Mouse (Mus musculus) heart, adult 8-10 months (tissue): Measurements from ENCODE around the gene Atp13a3. TPM values are rescaled to one million over a fixed set of nuclear protein-coding genes. Genes with fewer than 3 reads are reported as not detected.
"Not testable (repeated sequence)": the region's sequence is repeated elsewhere in the genome, so short reads cannot be mapped to it uniquely, and the experiment has no call there.

ENCODE experiments used
- DNase-seq: peaks from one replicate; pipeline ENCODE4 v3.0.0; 2022; ENCODE audit warnings: low spot score
- total RNA-seq, 4 experiments: library from RNA; stranded (reverse); gene quantifications; 2 replicates each; pipeline ENCODE4 v1.2.4; 2022

Atp13a3 gene
- total RNA-seq = 10 to 100 TPM; 43.1 to 54.9 (median 50.5) TPM

DNA sequence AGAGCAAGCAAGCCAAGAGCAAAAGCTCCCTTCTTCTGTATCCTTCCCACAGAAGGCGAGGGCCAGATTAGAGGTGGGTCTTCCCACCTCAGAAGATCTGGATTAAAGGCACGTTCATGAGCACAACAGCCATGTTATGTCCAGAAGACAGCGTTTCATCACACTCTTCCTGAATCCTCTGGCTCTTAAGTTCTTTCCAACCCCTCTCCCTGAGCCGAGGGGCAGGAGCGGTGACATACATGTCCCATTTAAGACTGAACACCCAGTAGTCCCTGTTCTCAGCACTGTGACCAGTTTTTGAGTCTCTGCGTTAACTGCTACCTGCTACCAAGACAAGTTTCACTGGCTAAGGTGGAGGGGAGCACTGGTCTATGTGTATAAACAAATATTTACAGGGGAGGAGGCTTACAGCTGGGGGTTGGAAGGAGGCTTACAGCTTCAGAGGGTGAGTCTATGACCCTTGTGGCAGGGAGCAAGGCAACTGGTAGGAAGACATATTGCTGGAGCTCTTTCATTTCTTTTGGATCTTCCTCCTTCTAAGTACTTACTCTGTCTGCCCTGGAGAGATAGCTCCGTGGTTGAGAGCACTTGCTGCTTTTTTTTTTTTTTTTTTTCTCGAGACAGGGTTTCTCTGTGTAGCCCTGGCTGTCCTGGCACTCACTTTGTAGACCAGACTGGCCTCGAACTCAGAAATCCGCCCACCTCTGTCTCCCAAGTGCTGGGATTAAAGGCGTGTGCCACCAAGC lies at the start of gene Atp13a3:
Gene Atp13a3, minus strand, starts transcription at position 51 of the 746 bp plus-strand sequence.
- no peak for DNase-seq

DNA sequence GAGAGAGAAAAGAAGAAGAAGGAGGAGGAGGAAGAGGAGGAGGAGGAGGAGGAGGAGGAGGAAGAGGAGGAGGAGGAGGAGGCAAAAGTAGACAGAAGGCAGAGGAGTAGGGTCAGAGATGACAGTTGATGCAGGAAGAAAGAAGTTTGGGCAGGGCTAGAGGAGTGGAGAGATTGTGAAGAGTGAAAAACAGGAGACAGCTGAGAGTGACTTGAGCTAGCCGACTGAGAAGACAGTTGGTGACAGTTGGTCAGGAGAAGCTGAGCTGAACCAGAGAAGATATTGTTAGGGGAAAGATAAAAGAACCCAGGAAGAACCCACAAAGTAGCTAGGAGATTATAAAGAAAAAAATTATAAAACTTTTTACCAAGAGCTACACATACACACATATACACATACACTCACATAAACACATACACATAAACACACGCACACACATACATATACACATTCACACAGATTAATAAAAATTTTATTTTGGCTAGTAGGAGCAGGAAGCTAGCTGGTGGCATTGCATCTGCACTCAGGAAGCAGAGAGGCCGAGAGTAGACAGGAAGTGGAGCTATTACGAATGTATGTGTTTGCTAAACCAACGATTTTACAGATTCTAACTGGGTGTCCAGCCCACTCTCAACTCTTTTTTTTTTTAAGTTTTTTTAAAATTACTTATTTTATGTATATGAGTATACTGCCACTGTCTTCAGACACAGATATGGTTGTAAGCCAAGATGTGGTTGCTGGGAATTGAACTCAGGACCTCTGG lies 47.6 kb upstream of the Atp13a3 start:
- no peak for DNase-seq

DNA sequence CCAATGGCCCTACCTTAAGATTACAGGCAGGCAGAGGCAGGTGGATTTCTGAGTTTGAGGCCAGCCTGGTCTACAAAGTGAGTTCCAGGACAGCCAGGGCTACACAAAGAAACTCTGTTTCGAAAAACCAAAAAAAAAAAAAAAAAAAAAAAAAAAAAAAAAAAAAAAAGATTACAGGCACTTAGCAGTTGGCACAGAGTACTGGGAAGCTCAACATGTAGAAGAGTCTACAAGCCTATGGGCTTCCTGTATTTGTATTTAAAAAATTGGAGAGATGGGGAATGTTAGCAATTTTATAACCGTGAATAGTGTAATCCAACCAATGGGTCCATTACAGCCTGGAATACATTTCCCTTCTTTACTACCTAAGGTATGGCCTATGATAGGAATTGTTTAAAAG lies 45.4 kb upstream of the Atp13a3 start:
- DNase-seq = not testable (repeated sequence)

DNA sequence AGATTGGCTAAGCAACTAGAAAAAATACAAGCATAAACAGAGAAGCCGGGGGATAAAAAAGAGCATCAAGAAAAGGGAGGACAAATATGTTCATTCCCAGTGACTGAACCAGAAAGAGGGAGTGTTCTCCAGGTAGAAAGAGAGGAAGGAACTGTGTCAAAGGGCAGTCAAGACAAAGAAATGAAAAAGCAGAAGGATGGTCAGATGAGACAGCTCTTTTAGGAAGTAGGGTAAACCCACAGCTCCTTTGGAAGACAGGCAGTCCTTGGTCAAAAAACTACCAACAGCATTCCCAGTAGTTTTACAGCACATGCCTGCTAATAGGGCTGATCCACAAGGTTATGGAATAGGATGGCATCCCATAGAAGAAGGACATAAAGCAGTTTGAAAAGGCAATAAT lies 43.2 kb upstream of the Atp13a3 start:
- DNase-seq = no peak

DNA sequence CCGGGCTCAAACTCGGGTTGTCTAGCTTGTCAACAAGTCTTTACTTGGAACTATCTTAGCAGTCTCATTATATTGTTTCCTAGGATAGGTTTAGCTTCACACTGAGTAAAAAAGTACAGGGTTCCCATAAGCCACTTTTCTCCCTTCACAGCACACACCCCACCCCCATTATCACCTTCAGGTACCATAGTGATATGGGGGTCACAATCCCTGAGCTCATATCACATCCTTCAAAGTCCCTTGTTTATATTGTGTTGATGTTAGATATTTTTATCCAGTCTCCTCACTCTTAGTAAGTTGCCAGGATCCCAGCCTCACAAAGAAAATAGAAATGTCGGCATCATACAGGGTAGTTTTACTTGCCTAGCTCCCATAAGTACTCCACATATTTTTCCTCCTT lies 42.4 kb upstream of the Atp13a3 start:
- no peak for DNase-seq

DNA sequence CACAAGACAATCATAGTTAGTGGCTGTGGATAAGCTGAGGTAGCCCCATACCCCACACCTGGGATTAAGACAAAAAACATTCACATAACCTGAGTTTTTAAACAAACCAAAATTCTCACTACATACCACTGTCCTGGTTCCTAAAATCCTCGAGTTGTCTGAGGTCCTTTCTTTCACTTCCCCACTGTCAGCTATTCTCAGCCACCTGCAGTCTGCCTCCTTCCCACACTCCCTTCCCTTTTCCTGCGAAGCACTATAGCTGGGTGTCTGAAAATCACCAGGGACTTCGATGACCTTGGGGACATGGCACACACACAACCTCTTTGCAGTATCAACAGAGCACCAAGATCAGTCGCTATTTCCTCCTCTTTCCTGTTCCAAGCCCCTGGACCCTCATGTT lies 41.9 kb upstream of the Atp13a3 start:
- no peak for DNase-seq

DNA sequence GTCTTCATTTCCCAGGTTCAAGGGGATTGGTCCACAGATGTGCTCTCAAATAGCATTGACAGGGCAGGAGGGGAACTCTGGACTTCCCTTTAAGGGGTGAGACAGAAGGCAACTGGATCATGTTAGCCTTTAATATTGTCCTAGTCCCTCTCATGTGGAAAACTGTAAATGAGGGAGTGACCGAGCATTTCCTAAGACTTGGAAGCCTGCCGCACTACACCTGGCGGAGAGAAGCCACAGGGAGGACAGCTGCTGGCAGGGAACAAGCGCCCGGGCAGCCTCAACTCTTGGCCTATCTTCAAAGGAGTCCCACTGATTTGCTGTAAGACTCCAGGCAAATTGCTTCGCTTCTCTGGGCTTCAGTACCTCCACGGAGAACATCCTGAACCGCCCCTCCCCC lies 37.6 kb upstream of the Atp13a3 start:
- DNase-seq = no peak

DNA sequence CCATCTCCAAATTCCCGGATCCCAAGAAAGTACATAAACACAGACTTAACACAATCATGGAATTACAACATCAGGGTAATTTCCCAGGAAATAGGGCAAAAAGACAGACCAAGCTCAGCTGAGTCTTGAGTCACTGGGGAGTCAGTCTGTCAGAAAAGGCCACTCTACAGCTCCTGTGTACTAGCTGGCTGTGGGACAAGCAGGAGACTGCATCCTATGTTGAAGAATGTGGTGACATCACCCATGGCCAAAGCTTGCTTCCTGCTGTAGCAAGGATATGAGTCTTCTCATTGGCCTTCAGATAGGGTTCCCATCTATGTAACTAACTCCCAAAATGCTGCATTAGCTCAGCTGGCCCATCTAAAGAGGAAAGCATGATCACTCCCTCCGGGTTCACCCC lies 36.7 kb upstream of the Atp13a3 start:
- no peak for DNase-seq

DNA sequence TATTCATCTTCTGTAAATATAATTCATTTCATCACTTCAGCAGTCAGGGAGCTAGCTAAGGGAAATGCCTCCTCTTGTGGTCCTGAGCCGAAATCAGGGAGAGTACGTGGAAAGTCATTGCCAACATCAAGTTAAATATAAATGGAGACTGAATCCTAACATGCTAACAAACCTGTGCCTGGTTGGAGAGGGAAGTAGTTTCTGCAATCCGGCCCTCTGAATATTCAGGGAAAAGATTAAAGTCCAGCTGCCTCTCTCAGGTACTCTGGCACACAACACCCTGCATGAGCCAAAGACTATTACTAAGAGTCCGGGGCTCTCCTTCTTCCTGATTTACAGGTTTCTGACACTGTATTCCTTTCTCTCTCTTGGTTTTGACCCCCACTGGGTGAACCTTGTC lies 35.6 kb upstream of the Atp13a3 start:
- DNase-seq = no peak

DNA sequence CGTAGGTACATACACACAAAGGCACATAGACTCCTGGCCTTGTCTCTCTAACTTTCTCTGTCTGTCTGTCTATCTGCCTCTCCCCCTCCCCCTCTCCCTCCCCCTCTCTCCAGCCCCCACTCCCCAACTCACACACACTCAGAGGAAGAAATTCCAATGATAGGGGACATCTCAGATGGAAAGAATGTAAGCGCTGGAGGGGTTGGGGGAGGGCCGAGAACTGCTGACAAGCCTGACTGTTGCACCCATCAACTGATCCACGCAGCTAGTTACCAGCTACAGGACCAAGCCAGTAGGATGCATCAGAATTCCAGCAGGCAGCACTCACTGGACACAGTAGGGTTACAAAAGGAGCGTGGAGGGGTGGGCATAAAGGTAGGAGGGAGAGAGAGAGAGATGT lies 34.1 kb upstream of the Atp13a3 start:
- DNase-seq = no peak

DNA sequence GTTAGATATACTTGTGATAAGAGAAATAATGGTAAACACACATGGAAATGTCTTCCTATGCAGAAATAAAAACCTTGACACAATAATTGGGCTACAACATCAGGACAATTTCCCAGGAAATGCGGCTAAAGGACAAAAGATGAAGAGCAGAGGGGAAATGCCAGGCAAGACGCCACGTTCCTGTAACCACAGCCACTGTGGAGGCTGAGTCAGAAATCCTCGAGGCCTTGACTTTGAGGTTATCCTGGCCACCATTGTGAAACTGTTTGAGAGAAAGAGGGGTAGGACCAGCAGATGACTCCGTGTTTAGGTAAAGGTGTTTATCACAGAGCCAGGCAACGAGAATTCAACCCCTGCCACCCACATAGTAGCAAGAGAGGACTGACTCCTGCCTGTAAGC lies 33.6 kb upstream of the Atp13a3 start:
- no peak for DNase-seq

DNA sequence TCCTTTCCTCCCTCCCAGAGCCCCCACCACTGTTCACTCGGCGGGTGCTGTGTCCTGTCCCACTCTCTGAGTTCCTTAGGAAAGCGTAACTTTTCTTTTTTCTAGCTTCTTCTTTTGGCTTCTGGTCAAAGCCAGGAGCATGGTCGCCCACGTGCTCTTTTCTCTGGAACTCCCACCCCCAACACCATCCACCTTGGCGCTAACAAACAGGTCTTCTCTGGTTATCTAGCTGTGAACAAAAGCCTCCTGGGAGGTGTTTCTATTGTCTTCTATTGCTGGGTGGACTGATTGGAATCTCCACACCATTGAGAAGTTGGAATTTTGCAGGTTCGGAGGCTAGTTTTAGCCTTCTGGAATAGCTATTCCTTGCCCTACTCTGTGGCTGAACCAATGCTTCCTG lies 30.5 kb upstream of the Atp13a3 start:
- DNase-seq = no peak

DNA sequence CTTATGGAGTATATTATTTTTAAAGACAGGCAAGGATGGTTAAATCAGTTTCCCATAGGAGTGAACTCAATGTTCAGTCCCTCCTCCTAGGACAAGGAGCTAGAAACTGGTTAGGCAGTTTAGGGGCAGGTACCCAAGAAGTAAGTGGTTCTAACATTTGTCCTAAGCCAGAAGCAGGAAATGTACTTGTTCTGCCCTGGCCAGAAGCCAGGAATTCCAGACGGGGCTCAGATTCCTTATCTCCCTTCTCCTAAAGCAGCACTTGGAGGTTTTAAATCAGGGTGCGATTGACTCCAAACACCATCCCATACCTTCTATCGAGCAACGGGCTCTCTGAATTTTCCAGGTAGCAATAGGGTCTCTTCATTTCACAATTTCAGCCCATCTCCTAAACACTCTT lies 29.6 kb upstream of the Atp13a3 start:
- DNase-seq = no peak

DNA sequence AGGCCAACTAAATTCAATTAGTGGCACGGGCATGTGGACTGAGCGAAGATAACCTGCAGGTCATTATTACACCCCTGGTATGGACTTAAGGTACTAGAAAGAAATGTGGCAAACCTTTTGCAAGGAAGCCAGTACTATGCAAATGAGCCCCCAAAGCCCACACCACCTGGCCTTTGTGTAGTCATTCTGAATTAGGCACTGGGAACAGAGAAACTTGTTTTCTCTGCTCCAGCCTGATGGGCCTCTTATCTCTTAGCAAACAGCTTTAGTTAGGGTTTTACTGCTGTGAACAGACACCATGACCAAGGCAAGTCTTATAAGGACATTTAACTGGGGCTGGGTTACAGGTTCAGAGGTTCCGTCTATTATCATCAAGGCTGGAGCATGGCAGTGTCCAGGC lies 27.4 kb upstream of the Atp13a3 start:
- DNase-seq = no peak

DNA sequence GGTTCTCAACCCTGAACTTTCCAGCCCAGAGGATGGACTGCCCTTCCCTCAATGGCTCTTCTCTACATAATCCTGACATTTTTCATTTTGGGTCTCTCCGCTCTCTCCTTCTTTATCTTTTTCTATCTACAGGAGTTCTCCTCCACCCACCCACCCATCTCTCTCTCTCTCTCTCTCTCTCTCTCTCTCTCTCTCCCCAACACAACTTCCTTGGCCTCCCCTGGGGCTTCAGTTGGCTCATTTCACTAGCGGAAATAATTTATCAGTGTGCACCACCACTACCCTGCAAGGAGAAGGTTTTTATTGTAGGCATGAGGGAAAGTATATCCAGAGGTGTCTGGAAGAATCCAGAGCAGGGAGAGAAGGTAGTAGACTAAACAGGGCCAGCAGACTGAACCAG lies 26.3 kb upstream of the Atp13a3 start:
- DNase-seq = no peak

DNA sequence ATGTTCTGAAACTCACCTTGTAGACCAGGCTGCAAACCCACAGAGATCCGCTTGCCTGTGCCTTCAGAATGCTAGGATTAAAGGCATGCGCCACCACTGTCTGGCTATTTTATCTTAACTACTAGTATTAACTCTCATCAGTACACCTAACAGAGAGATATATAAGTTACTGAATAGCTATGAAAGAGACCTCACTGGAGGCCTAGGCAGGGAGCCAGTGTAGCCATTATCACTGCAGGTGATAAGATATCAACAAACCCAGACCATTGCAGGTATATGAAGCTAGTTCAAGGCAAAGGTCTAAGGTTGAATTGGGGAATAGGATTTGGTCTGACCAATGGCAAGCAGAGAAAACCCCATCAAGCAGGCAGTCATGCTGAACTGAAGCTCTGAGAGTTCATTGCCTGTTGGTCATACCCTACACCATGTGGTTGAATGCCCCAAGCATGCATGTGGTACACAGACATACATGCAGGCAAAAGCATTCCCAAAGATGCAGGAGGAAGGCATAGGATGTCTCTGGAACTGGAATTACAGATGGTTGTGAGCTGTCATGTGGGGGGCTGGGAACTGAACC lies 24.8 kb upstream of the Atp13a3 start:
- no peak for DNase-seq

DNA sequence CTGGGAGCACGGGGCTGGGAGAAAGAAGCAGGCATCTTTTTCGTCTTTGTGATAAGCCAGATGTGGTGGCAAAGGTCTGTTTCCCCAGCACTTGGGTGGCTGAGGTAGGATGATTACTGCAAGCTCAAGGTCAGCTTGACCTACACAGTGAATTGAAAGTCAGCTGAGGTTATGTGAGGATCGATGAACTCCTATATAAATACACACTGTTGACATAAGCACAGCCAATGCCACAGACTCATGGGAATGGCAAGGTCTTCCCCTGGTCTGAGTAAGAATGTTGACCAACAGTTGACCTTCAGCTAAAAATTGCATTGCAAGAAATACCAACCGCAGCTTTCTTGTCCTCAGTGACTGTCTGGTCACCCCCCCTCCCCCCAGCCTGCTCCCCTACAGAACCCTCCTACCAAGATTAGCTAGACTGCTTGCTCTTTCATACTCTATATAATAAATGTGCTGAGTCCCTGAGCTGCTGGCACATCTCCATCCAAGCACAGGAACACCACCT lies 23.0 kb upstream of the Atp13a3 start:
- DNase-seq = no peak

DNA sequence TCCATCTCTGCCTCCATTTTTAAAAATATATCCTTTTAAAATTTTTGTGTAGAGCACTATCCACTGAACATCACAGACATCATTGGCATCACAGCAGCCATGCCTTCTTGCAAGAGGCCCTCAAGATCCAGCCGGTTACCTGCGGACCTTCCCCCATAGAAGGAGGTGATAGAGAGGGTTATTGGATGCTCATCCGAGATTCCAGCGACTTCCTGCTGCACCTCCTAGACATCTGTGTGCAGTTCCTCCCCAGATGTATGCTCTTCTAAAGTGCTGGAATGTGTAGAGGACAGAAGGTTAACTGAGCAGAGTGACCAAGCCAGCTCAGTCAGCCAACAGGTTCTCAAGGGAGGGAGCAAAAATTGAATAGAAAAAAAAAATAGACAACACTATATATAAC lies 21.7 kb upstream of the Atp13a3 start:
- no peak for DNase-seq

DNA sequence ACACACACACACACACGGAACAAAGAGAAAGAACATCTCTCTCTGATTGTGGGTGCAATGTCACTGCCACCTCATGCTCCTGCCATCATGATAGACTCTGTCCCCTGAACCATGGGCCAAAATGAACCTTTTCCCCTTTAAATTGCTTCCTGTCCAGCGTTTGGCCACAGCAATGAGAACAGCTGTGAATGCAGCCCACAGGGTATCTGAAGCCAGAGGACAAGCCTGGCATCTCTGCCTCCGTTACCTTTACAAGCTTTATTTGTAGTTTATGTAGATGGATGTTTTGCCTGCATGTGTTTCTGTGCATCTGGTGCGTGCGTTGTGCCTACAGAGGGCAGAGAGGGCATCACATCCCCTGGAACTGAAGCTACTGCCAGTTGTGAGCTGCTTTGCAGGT lies 21.2 kb upstream of the Atp13a3 start:
- DNase-seq = no peak

DNA sequence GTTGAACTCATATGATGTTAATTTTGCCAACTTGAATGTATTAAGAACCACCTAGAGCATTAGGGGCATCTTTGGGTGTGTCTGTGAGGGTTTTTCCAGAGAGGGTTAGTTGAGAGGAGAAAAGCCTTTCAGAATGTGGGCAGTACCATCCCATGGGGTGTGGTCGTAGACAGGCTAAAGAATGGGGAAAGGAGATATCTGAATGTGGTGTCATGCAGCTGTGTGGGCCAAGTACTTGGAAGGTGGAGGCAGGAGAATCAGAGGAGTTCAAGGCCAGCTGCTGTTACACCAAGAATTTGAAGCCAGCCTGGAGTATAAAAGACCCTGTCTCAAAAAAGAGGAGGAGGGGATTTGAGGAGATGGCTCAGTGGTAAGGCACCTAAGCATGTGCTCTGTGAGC lies 20.2 kb upstream of the Atp13a3 start:
- no peak for DNase-seq

DNA sequence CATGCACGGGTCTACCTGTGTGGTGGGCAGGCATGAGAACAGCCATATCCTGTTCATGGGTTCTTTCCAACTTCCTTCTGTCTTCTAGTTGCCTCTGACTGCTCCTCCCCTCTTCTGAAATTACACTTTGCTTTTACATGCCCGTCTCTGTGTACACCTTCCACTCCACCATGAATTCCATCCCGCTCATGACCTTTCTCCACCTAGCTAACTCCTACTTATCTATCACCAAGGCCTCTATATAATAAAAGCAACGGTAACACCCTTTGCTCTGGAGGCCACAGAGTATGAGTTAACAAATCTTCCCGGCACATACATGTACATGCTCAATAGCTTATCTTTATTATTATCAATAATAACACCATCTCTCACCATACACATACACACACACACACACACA lies 18.3 kb upstream of the Atp13a3 start:
- no peak for DNase-seq

DNA sequence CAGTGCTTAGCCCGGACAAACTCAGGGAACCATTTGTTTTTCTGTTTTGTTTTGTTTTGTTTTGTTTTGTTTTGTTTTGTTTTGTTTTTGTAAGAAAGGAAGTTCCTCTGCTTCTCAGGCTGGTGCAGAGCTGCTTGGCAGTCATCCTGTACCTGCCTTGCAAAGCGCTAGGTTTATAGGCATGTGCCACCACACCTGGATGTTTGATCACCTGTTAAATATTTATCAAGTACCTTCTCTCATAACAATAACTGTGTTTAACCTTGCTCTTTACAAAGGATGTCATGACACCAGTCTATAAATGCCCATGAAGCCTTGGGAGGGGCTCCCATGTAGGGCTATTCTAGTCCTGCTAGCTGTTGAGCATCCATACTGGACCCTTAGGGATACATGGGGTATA lies 10.9 kb upstream of the Atp13a3 start:
- no peak for DNase-seq

DNA sequence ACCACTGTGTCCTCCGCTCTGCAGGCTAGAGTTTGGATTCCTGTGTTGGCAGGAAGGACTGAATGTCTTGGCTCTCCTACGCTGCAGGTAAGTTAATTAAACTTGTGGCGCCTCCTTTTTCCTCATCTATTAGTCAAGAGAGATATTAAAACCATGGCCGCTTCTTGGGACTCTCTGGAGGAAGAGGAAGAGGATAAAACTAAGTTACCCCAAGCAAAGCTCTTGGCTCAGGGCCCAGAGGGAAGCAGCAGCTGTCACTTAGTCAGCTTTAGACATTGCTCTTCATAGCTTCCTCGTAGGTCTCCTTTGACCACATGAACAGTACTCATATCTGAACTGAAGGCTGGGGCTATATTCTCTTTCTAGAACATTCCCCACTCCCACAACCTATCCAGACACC lies 10.5 kb upstream of the Atp13a3 start:
- DNase-seq = peak; percentile 36
